Mouse (Mus musculus): ENCODE measurements around the gene Trnau1ap.
"Not testable (repeated sequence)": the region's sequence is repeated elsewhere in the genome, so short reads cannot be mapped to it uniquely, and the experiment has no call there.

Gene Trnau1ap

DNA sequence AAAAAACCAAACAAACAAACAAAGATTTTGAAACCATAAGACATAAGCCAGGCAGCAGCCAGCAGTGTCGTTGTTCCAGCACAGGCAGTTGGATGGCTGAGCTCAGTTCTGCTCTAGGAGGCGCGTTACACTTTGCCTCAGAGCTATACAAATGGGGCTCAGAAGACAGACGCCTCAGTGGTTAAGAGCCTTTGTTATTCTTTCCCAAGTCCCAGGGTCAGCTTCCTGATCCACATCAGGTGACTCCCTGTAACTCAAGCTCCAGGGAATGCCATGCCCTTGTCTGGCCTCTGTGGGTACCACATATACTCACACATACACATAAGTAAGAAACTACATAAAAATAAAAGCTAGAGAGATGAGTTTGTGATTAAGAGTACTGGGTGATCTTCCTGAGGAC, 38.3 kb downstream of the Trnau1ap start:
- Histone ChIP-seq H3K36me3 (ENCODE audit: insufficient read depth, low read length) (peaks cover 36% of the 10 kb centered on the region), H3K4me3 (replicated peaks; ENCODE audit: low read length) (no peak overlapping the region)
- TF ChIP-seq POU5F1 (IDR thresholded peaks at IDR 0.05; ENCODE audit: borderline replicate concordance, low read length) (no peak), CTCF (conservative IDR thresholded peaks at IDR 0.05; ENCODE audit: low read length) (no peak)

DNA sequence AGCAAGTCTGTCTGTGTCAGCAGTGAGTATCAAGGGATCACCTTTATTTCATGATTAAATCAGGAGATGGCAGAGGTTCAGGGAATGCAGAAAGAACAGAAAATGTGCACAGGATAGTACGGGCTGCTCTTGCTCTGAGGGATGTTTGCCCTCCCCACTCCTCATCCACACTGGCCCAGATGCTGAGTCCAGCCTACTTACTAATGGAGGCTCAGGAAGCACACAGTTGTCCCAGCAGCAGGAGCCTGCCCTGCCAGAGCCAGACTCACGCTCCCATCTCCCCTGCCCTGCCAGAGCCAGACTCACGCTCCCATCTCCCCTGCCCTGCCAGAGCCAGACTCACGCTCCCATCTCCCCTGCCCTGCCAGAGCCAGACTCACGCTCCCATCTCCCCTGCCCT, 40.5 kb downstream of the Trnau1ap start:
- Histone ChIP-seq H3K4me3 (replicated peaks; ENCODE audit: low read length) (peak overlapping the region; percentile 56), H3K4me1 (replicated peaks; ENCODE audit: low read depth, low read length) (peaks cover 45% of the 10 kb centered on the region), H3K36me3 (ENCODE audit: insufficient read depth, low read length) (peaks cover 41% of the 10 kb centered on the region)
- not testable (repeated sequence) for H3K27me3 ChIP-seq (ENCODE audit: insufficient read depth, low read length); H3K9me3 ChIP-seq (ENCODE audit: low read length)

More for the DNA sequence above, 38.3 kb downstream of the Trnau1ap start:
- no peaks in the 10 kb centered on the region for H3K9me3 ChIP-seq (ENCODE audit: low read length)
- peaks cover 54% of the 10 kb centered on the region for H3K4me1 ChIP-seq (replicated peaks; ENCODE audit: low read depth, low read length)
- H3K27me3 ChIP-seq (ENCODE audit: insufficient read depth, low read length): no peaks in the 10 kb centered on the region

DNA sequence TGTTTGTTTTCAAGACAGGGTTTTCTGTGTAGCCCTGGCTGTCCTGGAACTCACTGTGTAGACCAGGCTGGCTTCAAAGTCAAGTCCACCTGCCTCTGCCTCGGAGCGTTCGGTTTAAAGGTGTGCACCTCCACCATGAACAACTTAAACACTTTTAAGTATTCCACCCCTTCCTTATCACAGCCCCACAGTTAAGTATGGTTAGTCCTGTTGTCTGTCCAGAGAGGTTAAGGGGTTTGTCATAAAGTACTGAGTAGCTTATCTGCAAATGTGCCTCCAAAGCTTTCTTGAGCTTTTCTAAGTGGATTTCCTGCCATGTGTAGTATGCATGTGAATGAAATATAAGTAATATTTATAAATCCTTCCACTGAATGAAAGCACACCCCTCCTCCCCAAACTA, 53.4 kb downstream of the Trnau1ap start:
- no peak overlapping the region for H3K4me3 ChIP-seq (replicated peaks; ENCODE audit: low read length)
- H3K27me3 ChIP-seq (ENCODE audit: insufficient read depth, low read length): no peaks in the 10 kb centered on the region
- TF ChIP-seq CTCF (conservative IDR thresholded peaks at IDR 0.05; ENCODE audit: low read length): 0 out of 2 replicates have a peak, but pooled peaks have one; percentile 2
- TF ChIP-seq POU5F1 (IDR thresholded peaks at IDR 0.05; ENCODE audit: borderline replicate concordance, low read length): no peak
- no peak for TF ChIP-seq NANOG (IDR thresholded peaks at IDR 0.05; ENCODE audit: borderline replicate concordance, low read length)
- no peaks in the 10 kb centered on the region for H3K9me3 ChIP-seq (ENCODE audit: low read length)
- peaks cover 25% of the 10 kb centered on the region for H3K36me3 ChIP-seq (ENCODE audit: insufficient read depth, low read length)
- H3K4me1 ChIP-seq (replicated peaks; ENCODE audit: low read depth, low read length): peaks cover 28% of the 10 kb centered on the region

DNA sequence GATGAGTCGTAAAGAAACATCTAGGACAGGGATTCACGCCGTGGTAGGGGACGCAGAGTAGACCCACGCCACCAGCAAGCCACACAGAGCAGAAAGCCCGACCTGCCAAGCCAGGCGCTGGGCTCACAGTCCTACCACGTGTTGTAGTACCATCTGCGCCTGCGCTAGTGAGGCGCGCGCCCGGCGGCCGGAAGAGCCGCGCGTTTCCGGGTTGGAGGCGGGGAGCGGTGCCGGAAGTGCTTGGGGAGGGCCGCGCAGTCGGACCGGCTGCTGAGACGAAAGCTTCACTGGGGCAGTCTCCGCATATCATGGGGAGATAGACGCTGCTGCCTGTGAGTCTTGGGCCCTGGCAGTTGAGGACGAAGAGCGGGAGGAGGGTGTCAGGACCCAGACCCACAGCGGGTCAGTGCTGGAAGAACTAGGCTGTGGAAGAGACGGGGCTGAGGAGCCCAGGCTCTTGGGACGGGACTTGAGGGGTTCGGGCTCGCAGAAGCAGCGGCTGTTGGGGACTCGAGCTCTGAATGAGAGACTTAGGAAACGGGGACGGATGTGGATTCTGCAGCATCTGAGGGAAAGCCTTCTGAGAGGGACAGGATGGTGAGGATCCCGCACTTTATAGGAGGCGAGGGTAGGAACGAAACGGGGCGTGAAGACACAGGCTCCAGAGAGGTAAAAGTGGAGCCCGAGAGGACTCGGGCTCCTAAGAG, 55.0 kb downstream of the Trnau1ap start, which contains the start of gene Taf12:
Gene Taf12, plus strand, starts transcription at position 220 of the 707 bp plus-strand sequence.
- Histone ChIP-seq H3K4me3 (replicated peaks; ENCODE audit: low read length) (peak within 1 kb of the TSS; percentile 97), H3K27me3 (ENCODE audit: insufficient read depth, low read length) (no peaks in the 10 kb centered on the region), H3K36me3 (ENCODE audit: insufficient read depth, low read length) (peaks cover 16% of the 10 kb centered on the region), H3K9me3 (ENCODE audit: low read length) (no peaks in the 10 kb centered on the region), H3K4me1 (replicated peaks; ENCODE audit: low read depth, low read length) (peaks cover 35% of the 10 kb centered on the region)
- TF ChIP-seq CTCF (conservative IDR thresholded peaks at IDR 0.05; ENCODE audit: low read length) (no peak), NANOG (IDR thresholded peaks at IDR 0.05; ENCODE audit: borderline replicate concordance, low read length) (no peak), POU5F1 (IDR thresholded peaks at IDR 0.05; ENCODE audit: borderline replicate concordance, low read length) (no peak)

DNA sequence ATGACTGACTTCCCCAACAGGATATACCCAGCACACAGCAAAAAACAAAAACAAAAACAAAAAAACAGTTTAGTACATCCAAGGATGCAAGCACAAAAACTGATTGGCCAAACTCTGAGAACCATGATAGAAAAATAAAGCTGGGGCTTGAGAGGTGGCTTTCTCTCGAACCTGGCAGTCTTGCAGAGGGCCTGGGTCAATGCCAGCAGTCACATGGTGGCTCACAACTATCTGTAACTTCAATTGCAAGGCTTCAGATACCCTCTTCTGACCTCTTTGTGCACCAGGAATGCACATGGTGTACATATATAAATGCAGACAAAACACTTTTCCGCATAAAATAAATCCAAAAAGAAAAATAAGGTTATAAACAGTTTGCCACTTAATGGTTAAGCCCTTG, 56.2 kb downstream of the Trnau1ap start:
- TF ChIP-seq NANOG (IDR thresholded peaks at IDR 0.05; ENCODE audit: borderline replicate concordance, low read length) (no peak), POU5F1 (IDR thresholded peaks at IDR 0.05; ENCODE audit: borderline replicate concordance, low read length) (no peak), CTCF (conservative IDR thresholded peaks at IDR 0.05; ENCODE audit: low read length) (no peak)
- Histone ChIP-seq H3K36me3 (ENCODE audit: insufficient read depth, low read length) (peaks cover 9% of the 10 kb centered on the region), H3K4me1 (replicated peaks; ENCODE audit: low read depth, low read length) (peaks cover 37% of the 10 kb centered on the region), H3K4me3 (replicated peaks; ENCODE audit: low read length) (peak overlapping the region; percentile 97), H3K27me3 (ENCODE audit: insufficient read depth, low read length) (no peaks in the 10 kb centered on the region), H3K9me3 (ENCODE audit: low read length) (no peaks in the 10 kb centered on the region)

DNA sequence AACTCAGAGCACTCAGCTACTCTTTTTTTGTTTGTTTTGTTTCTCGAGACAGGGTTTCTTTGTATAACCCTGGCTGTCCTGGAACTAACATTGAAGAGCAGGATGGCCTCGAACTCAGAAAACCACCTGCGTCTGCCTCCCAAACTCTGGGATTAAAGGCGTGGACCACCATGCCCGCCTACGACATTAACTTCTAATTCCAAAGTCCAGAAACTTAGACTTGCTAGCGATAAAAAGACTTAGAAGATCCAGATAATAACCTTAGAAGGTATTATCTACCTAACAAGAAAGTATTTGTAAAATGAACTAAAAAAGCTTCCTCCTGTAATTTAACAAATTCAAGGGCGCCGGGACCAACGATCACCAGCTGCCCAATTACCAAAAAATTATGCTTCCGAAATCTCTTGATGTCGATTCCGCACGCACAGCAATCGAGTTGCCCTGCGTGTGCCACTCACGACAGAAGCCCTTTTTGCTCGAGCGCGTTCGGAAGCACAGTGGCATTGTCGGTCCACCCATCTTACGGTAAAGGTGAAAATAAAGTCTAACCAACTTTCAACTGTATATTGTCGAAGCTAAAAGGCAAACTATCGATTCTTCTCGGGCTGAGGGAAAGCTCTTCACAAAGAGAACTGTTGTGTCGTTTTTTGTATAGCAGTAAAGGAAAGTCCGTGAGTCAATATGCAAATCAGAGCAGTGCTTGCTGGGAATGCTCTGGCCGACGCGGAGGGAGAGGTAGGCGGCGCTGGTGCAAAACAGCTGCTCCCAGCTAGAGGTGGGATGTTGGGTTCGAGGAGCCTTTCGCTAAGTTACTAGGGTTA, 59.4 kb downstream of the Trnau1ap start:
- Histone ChIP-seq H3K4me3 (replicated peaks; ENCODE audit: low read length) (peak overlapping the region; percentile 53), H3K9me3 (ENCODE audit: low read length) (peaks cover 5% of the 10 kb centered on the region; the same call in 1 of the 2 replicates), H3K4me1 (replicated peaks; ENCODE audit: low read depth, low read length) (peaks cover 34% of the 10 kb centered on the region), H3K36me3 (ENCODE audit: insufficient read depth, low read length) (0 out of 2 replicates have a peak, but pooled peaks cover 4% of the 10 kb centered on the region), H3K27me3 (ENCODE audit: insufficient read depth, low read length) (no peaks in the 10 kb centered on the region)
- TF ChIP-seq NANOG (IDR thresholded peaks at IDR 0.05; ENCODE audit: borderline replicate concordance, low read length) (no peak), CTCF (conservative IDR thresholded peaks at IDR 0.05; ENCODE audit: low read length) (no peak), POU5F1 (IDR thresholded peaks at IDR 0.05; ENCODE audit: borderline replicate concordance, low read length) (no peak)

DNA sequence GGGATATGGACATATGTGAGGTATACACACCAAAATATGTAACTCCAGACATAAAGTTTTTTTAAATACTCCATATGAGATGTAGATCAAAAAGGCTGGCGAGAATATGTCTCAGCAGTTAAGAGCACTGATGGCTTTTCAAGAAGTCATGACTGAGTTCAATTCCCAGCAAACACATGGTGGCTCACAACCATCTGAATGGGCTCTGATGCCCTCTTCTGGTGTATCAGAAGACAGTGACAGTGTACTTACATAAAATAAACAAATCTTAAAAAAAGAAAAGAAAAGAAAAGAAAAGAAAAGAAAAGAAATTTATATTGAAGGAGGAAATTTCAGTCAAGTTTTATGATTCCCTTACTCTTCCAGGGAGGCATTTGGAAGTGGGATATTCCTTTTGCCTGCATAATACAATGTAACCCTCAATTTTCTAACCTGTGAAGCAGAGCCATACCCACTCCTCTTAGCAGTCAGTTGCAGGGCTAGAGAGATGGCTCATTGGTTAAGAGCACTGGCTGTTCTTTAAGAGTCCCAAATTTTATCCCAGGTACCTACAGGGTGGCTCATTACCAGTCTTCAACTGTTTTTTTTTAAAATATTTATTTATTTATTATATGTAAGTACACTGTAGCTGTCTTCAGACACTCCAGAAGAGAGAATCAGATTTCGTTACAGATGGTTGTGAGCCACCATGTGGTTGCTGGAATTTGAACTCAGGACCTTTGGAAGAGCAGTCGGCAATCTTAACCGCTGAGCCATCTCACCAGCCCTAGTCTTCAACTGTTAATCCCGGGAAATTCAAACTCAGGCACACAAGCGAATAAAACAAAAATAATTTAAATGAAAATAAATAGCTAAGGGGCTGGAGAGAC, 60.2 kb downstream of the Trnau1ap start:
- Histone ChIP-seq H3K4me1 (replicated peaks; ENCODE audit: low read depth, low read length) (peaks cover 34% of the 10 kb centered on the region), H3K27me3 (ENCODE audit: insufficient read depth, low read length) (no peaks in the 10 kb centered on the region), H3K36me3 (ENCODE audit: insufficient read depth, low read length) (0 out of 2 replicates have a peak, but pooled peaks cover 4% of the 10 kb centered on the region), H3K9me3 (ENCODE audit: low read length) (peaks cover 5% of the 10 kb centered on the region; the same call in 1 of the 2 replicates), H3K4me3 (replicated peaks; ENCODE audit: low read length) (no peak overlapping the region)
- TF ChIP-seq CTCF (conservative IDR thresholded peaks at IDR 0.05; ENCODE audit: low read length): no peak
- no peak for TF ChIP-seq POU5F1 (IDR thresholded peaks at IDR 0.05; ENCODE audit: borderline replicate concordance, low read length)
- no peak for TF ChIP-seq NANOG (IDR thresholded peaks at IDR 0.05; ENCODE audit: borderline replicate concordance, low read length)

DNA sequence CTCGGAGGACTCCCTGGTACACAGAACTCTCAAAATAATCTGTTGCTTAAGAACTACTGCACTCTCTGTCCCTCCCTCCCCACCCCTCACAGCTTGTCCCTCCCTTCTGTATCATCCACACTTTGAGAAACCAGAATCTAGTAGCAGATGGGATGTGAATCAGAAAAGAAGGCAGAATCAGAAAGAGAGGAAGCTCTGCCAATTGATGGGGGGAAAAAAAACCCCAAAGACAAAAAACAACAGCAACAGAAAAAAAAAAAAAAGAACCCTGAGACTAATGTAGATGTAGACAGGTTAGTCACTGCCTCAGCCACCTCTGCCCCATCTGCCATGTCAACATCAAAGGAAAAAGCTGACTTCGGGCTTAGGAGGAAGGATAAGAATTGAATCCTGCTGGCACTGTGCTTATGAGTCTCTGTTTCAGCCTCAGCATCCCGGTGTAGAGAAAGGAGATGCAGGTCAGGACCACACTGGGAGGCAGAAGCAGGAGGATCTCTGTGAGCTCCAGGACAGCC, 62.4 kb downstream of the Trnau1ap start:
- no peaks in the 10 kb centered on the region for H3K27me3 ChIP-seq (ENCODE audit: insufficient read depth, low read length)
- peaks cover 5% of the 10 kb centered on the region; the same call in 1 of the 2 replicates for H3K9me3 ChIP-seq (ENCODE audit: low read length)
- 0 out of 2 replicates have a peak, but pooled peaks cover 4% of the 10 kb centered on the region for H3K36me3 ChIP-seq (ENCODE audit: insufficient read depth, low read length)
- peaks cover 36% of the 10 kb centered on the region for H3K4me1 ChIP-seq (replicated peaks; ENCODE audit: low read depth, low read length)
- no peak for TF ChIP-seq NANOG (IDR thresholded peaks at IDR 0.05; ENCODE audit: borderline replicate concordance, low read length)
- no peak for TF ChIP-seq POU5F1 (IDR thresholded peaks at IDR 0.05; ENCODE audit: borderline replicate concordance, low read length)
- no peak for TF ChIP-seq CTCF (conservative IDR thresholded peaks at IDR 0.05; ENCODE audit: low read length)
- no peak overlapping the region for H3K4me3 ChIP-seq (replicated peaks; ENCODE audit: low read length)

All from E14TG2a.4 (cell line).